Mouse (Mus musculus): Measurements from ENCODE around the gene Olfr994.

GRCm38 (mm10) chr2:85409369-85409768 is 26.9 kb downstream of the Olfr994 start, which contains the start of gene Olfr992:
- TF ChIP-seq CTCF (IDR thresholded peaks at IDR 0.05; ENCODE audit: borderline replicate concordance, control insufficient read depth, extremely low read depth, insufficient read depth, low read length, poor library complexity): no peak
- TF ChIP-seq POLR2A (IDR thresholded peaks at IDR 0.05; ENCODE audit: control insufficient read depth, extremely low read depth, insufficient read depth, low read length, poor library complexity): no peak

All from thymus, adult 2 months (tissue).